Mouse (Mus musculus) megakaryocyte, adult 5-6 weeks (primary cell): ENCODE results near the gene Agmat. TPM values are rescaled to one million over a fixed set of nuclear protein-coding genes. Genes with fewer than 3 reads are reported as not detected.

ENCODE experiments used
- ATAC-seq: 2 replicates; pipeline ENCODE4 v1.8.0; 2016; ENCODE audit warnings: mild to moderate bottlenecking, inconsistent platforms; ENCODE audit not compliant: poor library complexity, severe bottlenecking
- total RNA-seq, 2 experiments: library from RNA; stranded (forward) in 1 of 2; stranded (reverse) in 1 of 2; fragments of 153-499, 151-499 nt in 1 of 2; fragments of 221-1000, 200-1000 nt in 1 of 2; gene quantifications; 2 replicates each; pipeline versions ENCODE4 v1.2.3 to v1.2.4; 2015 to 2017

Gene Agmat
- total RNA-seq, 2 experiments from 2014 or later, result not detected

- no peak for ATAC-seq
Observed at GRCm38 (mm10) chr4:141805886-141806285, 59.4 kb downstream of the Agmat start.

Other genes starting within 250 kb of the Agmat start
- gene Spen, start 208.1 kb upstream of the Agmat start, total RNA-seq (2015), result 30.4 and 34.2 TPM in 2 replicates
- 28.7 and 39.3 TPM in 2 replicates for gene Spen, start 208.1 kb upstream of the Agmat start, total RNA-seq (2017)
- gene Fblim1, start 140.6 kb upstream of the Agmat start, total RNA-seq (2015), result not detected in 2 replicates
- not detected in 2 replicates for gene Fblim1, start 140.6 kb upstream of the Agmat start, total RNA-seq (2017)
- gene Tmem82, start 128.0 kb upstream of the Agmat start, total RNA-seq (2015), result 0.16 TPM in 1 of 2 replicates, not detected in the other
- gene Tmem82, start 128.0 kb upstream of the Agmat start, total RNA-seq (2017), result 0.26 TPM in 1 of 2 replicates, not detected in the other
- not detected in 2 replicates for gene Slc25a34, start 122.9 kb upstream of the Agmat start, total RNA-seq (2015)
- gene Slc25a34, start 122.9 kb upstream of the Agmat start, total RNA-seq (2017), result not detected in 2 replicates
- 11.1 and 14.9 TPM in 2 replicates for gene Plekhm2, start 81.8 kb upstream of the Agmat start, total RNA-seq (2015)
- gene Plekhm2, start 81.8 kb upstream of the Agmat start, total RNA-seq (2017), result 10.4 and 11.1 TPM in 2 replicates
- 26.8 and 33.7 TPM in 2 replicates for gene Rsc1a1, start 61.1 kb upstream of the Agmat start, total RNA-seq (2015)
- gene Rsc1a1, start 61.1 kb upstream of the Agmat start, total RNA-seq (2017), result 9.5 and 16.2 TPM in 2 replicates
- gene Ddi2, start 23.3 kb upstream of the Agmat start, total RNA-seq (2015), result 25.2 and 29.1 TPM in 2 replicates
- gene Ddi2, start 23.3 kb upstream of the Agmat start, total RNA-seq (2017), result 37.6 and 47.1 TPM in 2 replicates
- gene Dnajc16, start 44.3 kb downstream of the Agmat start, total RNA-seq (2015), result 4.2 and 5.0 TPM in 2 replicates
- 5.6 and 6.1 TPM in 2 replicates for gene Dnajc16, start 44.3 kb downstream of the Agmat start, total RNA-seq (2017)
- gene Casp9, start 46.9 kb downstream of the Agmat start, total RNA-seq (2015), result 14.9 and 16.3 TPM in 2 replicates
- gene Casp9, start 46.9 kb downstream of the Agmat start, total RNA-seq (2017), result 17.3 and 22.1 TPM in 2 replicates
- gene Cela2a, start 79.5 kb downstream of the Agmat start, total RNA-seq (2015), result not detected in 2 replicates
- gene Cela2a, start 79.5 kb downstream of the Agmat start, total RNA-seq (2017), result not detected in 2 replicates
- gene Ctrc, start 99.7 kb downstream of the Agmat start, total RNA-seq (2015), result not detected in 2 replicates
- not detected in 2 replicates for gene Ctrc, start 99.7 kb downstream of the Agmat start, total RNA-seq (2017)
- gene Efhd2, start 128.2 kb downstream of the Agmat start, total RNA-seq (2015), result 77.1 and 79.0 TPM in 2 replicates
- 79.7 and 97.2 TPM in 2 replicates for gene Efhd2, start 128.2 kb downstream of the Agmat start, total RNA-seq (2017)